Mouse (Mus musculus): Measurements from ENCODE around the gene Ydjc. TPM values are rescaled to one million over a fixed set of nuclear protein-coding genes. Genes with fewer than 3 reads are reported as not detected.
"Not testable (repeated sequence)": the region's sequence is repeated elsewhere in the genome, so short reads cannot be mapped to it uniquely, and the experiment has no call there.

Gene Ydjc
- total RNA-seq, 2 experiments from 2014 or later, result 2.4 to 6.4 TPM

GRCm38 (mm10) chr16:17150520-17151258 is 6.3 kb downstream of the Ydjc start:
- no peak for DNase-seq (ENCODE audit: low spot score in 2 of 2)

GRCm38 (mm10) chr16:17151874-17152273 is 7.5 kb downstream of the Ydjc start:
- DNase-seq (ENCODE audit: low spot score in 2 of 2), result no peak

GRCm38 (mm10) chr16:17154346-17154745 is 9.9 kb downstream of the Ydjc start:
- DNase-seq (ENCODE audit: low spot score in 2 of 2), result peak in 1 of 2 experiments; percentile 22

GRCm38 (mm10) chr16:17165478-17165877 is 21.1 kb downstream of the Ydjc start:
- not testable (repeated sequence) for DNase-seq (ENCODE audit: low spot score in 2 of 2)

- DNase-seq (ENCODE audit: low spot score in 2 of 2), result no peak
Measured at GRCm38 (mm10) chr16:17167179-17167578, 22.8 kb downstream of the Ydjc start.

GRCm38 (mm10) chr16:17168049-17168448 is 23.6 kb downstream of the Ydjc start:
- DNase-seq (ENCODE audit: low spot score in 2 of 2), result no peak

- DNase-seq (ENCODE audit: low spot score in 2 of 2), result peak in 1 of 2 experiments; percentile 26
Measured at GRCm38 (mm10) chr16:17175765-17176164, 31.3 kb downstream of the Ydjc start.

- DNase-seq (ENCODE audit: low spot score in 2 of 2), result no peak
Measured at GRCm38 (mm10) chr16:17177623-17178170, 33.3 kb downstream of the Ydjc start.

- no peak for DNase-seq (ENCODE audit: low spot score in 2 of 2)
Measured at GRCm38 (mm10) chr16:17179706-17180105, 35.3 kb downstream of the Ydjc start.

GRCm38 (mm10) chr16:17181382-17181781 is 37.0 kb downstream of the Ydjc start:
- no peak for DNase-seq (ENCODE audit: low spot score in 2 of 2)

- DNase-seq (ENCODE audit: low spot score in 2 of 2), result no peak
Measured at GRCm38 (mm10) chr16:17182136-17182535, 37.7 kb downstream of the Ydjc start.

GRCm38 (mm10) chr16:17183003-17183402 is 38.6 kb downstream of the Ydjc start:
- DNase-seq (ENCODE audit: low spot score in 2 of 2), result no peak

GRCm38 (mm10) chr16:17185475-17185874 is 41.1 kb downstream of the Ydjc start:
- DNase-seq (ENCODE audit: low spot score in 2 of 2), result no peak

GRCm38 (mm10) chr16:17193823-17194222 is 49.4 kb downstream of the Ydjc start:
- no peak for DNase-seq (ENCODE audit: low spot score in 2 of 2)

- DNase-seq (ENCODE audit: low spot score in 2 of 2), result peak in 1 of 2 experiments; percentile 46
Measured at GRCm38 (mm10) chr16:17200121-17200952, 55.9 kb downstream of the Ydjc start.

GRCm38 (mm10) chr16:17200953-17201707 is 56.7 kb downstream of the Ydjc start:
- peak; percentile 77 to 80 for DNase-seq (ENCODE audit: low spot score in 2 of 2)

GRCm38 (mm10) chr16:17201977-17202376 is 57.6 kb downstream of the Ydjc start:
- no peak for DNase-seq (ENCODE audit: low spot score in 2 of 2)

- no peak for DNase-seq (ENCODE audit: low spot score in 2 of 2)
Measured at GRCm38 (mm10) chr16:17202549-17202948, 58.1 kb downstream of the Ydjc start, which contains the start of gene Ube2l3. Gene Ube2l3, minus strand, starts transcription at chr16:17202649.

- no peak for DNase-seq (ENCODE audit: low spot score in 2 of 2)
Measured at GRCm38 (mm10) chr16:17204990-17205389, 60.6 kb downstream of the Ydjc start.

- peak; percentile 82 to 86 for DNase-seq (ENCODE audit: low spot score in 2 of 2)
Measured at GRCm38 (mm10) chr16:17208389-17209361, 64.3 kb downstream of the Ydjc start, which contains the start of gene Rimbp3. Gene Rimbp3, plus strand, starts transcription at chr16:17208603.

All from adrenal gland, adult 18-20 months (tissue).